Mouse (Mus musculus) liver, embryonic 18 days (tissue): ENCODE results near the gene Heca. TPM values are rescaled to one million over a fixed set of nuclear protein-coding genes. Genes with fewer than 3 reads are reported as not detected.

Source experiments
- polyA plus RNA-seq: library from polyadenylated mRNA; depleted of rRNA; stranded (reverse); fragments of >200 nt; gene quantifications from 2 replicates; pipeline ENCODE4 v1.2.3, GENCODE M21; 2012; rRNA removed

The Heca gene
- polyA plus RNA-seq, result 6.0 and 6.9 TPM in 2 replicates

GRCm38 (mm10) chr10:17947960-17948730, at the start of gene Heca:
Gene Heca, minus strand, starts transcription at chr10:17948067.

Other genes with a start within 250 kb of the Heca start
- 21.9 and 24.8 TPM in 2 replicates for gene Cited2, start 224.8 kb downstream of the Heca start, polyA plus RNA-seq
- 0.02 and 0.05 TPM in 2 replicates for gene Txlnb, start 151.8 kb downstream of the Heca start, polyA plus RNA-seq
- gene Abracl, start 75.2 kb upstream of the Heca start, polyA plus RNA-seq, result 28.4 and 33.8 TPM in 2 replicates
- gene Reps1, start 107.8 kb upstream of the Heca start, polyA plus RNA-seq, result 11.6 and 11.9 TPM in 2 replicates